8 mouse cellular contexts compared by ENCODE assay signal in the genomic region with DNA sequence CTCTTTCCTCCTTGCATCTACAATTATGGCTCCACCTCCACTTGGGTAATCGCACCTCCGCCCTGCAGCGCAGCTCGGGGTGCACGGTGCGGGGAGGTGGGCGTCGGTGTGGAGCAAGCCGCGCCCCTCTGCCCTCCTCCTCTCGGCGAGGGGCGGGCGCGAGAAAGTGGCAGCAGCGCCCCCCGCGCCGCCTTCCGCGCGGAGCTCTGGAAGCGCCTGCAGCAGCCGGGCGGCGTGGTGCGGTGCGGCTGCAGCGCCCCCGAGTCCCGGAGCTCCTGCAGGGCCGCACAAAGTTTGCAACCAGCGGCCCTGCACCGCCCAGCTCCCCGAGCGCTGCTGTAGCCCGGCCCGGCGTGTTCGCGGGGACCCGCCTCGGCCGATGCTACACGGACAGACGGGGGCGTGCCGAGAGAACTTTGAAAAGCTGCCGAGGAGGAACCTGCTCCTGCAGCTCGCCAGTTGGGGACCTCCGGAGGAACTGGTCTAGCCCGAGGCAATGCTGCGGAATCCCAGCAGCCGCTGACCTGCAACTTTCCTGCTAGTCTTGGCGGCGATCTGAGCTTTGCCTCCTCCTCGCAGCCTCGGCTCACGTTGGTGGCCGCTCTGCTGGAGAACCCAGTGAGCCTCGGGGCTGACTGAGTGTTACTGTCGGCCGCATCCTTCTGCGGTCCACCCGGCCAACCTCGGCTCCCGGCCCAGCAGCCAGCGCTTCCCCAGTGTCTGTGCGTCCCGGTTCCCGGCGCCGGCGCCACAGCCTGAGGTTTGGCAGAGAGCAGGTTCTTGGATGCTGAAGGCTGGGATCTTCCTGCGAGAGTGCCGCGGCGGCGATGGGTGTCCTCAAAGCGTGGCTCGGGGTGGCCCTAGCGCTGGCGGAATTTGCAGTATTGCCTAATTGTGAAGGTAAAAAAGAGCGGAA. TPM values are rescaled to one million over a fixed set of nuclear protein-coding genes. Genes with fewer than 3 reads are reported as not detected.
A peak's percentile ranks its signal among the peaks of the same experiment; 100 is the strongest.
DNase-seq lines count a peak whose midpoint lies in the region; ATAC-seq and TF ChIP-seq lines count a peak whose summit lies in the region.

No protein-coding gene starts in this region.

- H3K36me3 ChIP-seq in hindbrain, postnatal 0 days (ENCODE audit: insufficient read depth, low read length) = no peaks in the 10 kb centered on the region

- no peak for TF ChIP-seq CTCF in cortical plate, adult 2 months (IDR thresholded peaks at IDR 0.05; ENCODE audit: extremely low read depth, insufficient read depth, low read length)
- peak; percentile 22 for TF ChIP-seq CTCF in hindbrain, postnatal 0 days (IDR thresholded peaks at IDR 0.05; ENCODE audit: low read depth)

- intact Hi-C loops in gastrocnemius, postnatal 14 days (cut with DNase I; ENCODE audit: low total_unique reads) = no loop called here

- H3K27me3 ChIP-seq in hindbrain, postnatal 0 days (ENCODE audit: insufficient read depth, low read length) = no peaks in the 10 kb centered on the region

- TF ChIP-seq POLR2A in cortical plate, adult 2 months (IDR thresholded peaks at IDR 0.05; ENCODE audit: extremely low read depth, insufficient read depth, low read length) = no peak

- DNase-seq in adrenal gland, adult 18-20 months (ENCODE audit: low spot score in 2 of 2) = peak; percentile 35 to 51
- peak; percentile 59 for DNase-seq in gastrocnemius, postnatal 14 days
- DNase-seq in hindbrain, postnatal 0 days (ENCODE audit: low spot score) = peak; percentile 80
- DNase-seq in left cerebral cortex, adult 8-10 months (ENCODE audit: low spot score in 2 of 2) = peak; percentile 46 to 55
- DNase-seq in lung, postnatal 36 days = peak; percentile 38
- peak; percentile 58 to 59 for DNase-seq in right cerebral cortex, adult 2 months (ENCODE audit: low spot score in 2 of 2)

- under 1% methylated on average over 79 of the region's 84 CpGs for WGBS in hindbrain, postnatal 0 days

- H3K9ac ChIP-seq in hindbrain, postnatal 0 days (replicated peaks; ENCODE audit: low read length) = peak overlapping the region; percentile 51

- H3K27ac ChIP-seq in cortical plate, adult 2 months (ENCODE audit: insufficient read depth, low read length) = no peak overlapping the region
- peak overlapping the region; percentile 50; the same call in 1 of the 2 replicates for H3K27ac ChIP-seq in hindbrain, postnatal 0 days

- H3K4me3 ChIP-seq in cortical plate, adult 2 months (ENCODE audit: insufficient read depth, low read length) = peak overlapping the region; percentile 57
- H3K4me3 ChIP-seq in hindbrain, postnatal 0 days (ENCODE audit: low read length) = peak overlapping the region; percentile 55

- H3K4me2 ChIP-seq in hindbrain, postnatal 0 days (ENCODE audit: low read depth, low read length) = peak overlapping the region; percentile 94

- H3K9me3 ChIP-seq in hindbrain, postnatal 0 days (ENCODE audit: low read length) = no peaks in the 10 kb centered on the region

- ATAC-seq in hindbrain, postnatal 0 days = peak; percentile 89
- no peak for ATAC-seq in activated CD4-positive, CD25-positive, alpha-beta regulatory T cell, adult 4 months

- 0 out of 2 replicates have a peak, but pooled peaks cover 2% of the 10 kb centered on the region for H3K4me1 ChIP-seq in cortical plate, adult 2 months (ENCODE audit: control insufficient read depth, insufficient read depth, low read length)
- peaks cover 4% of the 10 kb centered on the region; the same call in 1 of the 2 replicates for H3K4me1 ChIP-seq in hindbrain, postnatal 0 days (ENCODE audit: insufficient read depth, low read length)

RNA-seq across cellular contexts. Expression of gene Fras1, which starts 0.5 kb away (rescaled TPM):
- 1 to 10 TPM; 1.2 to 1.9 TPM for total RNA-seq in adrenal gland, adult 18-20 months (2021)
- 5.4 and 6.0 TPM in 2 replicates for polyA plus RNA-seq in cortical plate, adult 2 months (2012; rRNA removed)
- 10 to 100 TPM in 1 of 2 experiments, 1 to 10 TPM in 1; 8.7 to 10.6 TPM for total RNA-seq in gastrocnemius, postnatal 14 days (2021)
- total RNA-seq in hindbrain, postnatal 0 days (2014; rRNA removed) = 10.1 and 15.3 TPM in 2 replicates
- polyA plus RNA-seq in hindbrain, postnatal 0 days (2015; fragmentation: Nextera tagmentation; extraction: Ambion mirVana) = 2.9 and 3.9 TPM in 2 replicates
- 10 to 100 TPM; 19.8 to 24.6 (median 23.4) TPM for total RNA-seq in left cerebral cortex, adult 8-10 months (2022)
- polyA plus RNA-seq in activated CD4-positive, CD25-positive, alpha-beta regulatory T cell, adult 4 months (2017; shearing (Covaris generic)) = under 1 TPM in 1 of 2 experiments, not detected in 1; 0.22 TPM
